Mouse (Mus musculus): ENCODE results near the gene Pigl. TPM values are rescaled to one million over a fixed set of nuclear protein-coding genes. Genes with fewer than 3 reads are reported as not detected.

Gene Pigl
- 8.6 and 10.8 TPM in 2 replicates for polyA plus RNA-seq (2012; rRNA removed)

DNA sequence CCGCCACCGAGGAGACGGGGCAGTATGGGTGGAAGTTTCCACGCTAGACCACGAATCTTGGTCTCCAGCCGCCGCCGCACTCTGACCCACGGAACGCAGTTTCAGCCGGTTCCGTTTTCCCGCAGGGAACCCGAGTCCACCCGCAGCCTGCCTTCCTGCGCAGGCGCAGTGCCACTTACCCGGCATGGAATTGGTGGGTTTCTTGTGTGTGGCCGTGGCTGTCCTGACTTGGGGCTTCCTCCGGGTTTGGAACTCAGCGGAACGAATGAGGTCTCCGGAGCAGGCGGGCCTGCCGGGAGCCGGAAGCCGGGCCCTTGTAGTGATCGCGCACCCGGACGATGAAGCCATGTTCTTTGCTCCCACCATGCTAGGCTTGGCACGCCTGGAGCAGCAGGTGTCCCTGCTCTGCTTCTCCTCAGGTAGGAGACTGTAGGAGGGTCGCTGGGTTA lies at the start of gene Pigl, which contains the start of gene Ncor1:
TSS of gene Pigl (plus strand) at position 185 of the 449 bp plus-strand sequence.
TSS of gene Ncor1 (minus strand) at position 266 of the 449 bp plus-strand sequence.

DNA sequence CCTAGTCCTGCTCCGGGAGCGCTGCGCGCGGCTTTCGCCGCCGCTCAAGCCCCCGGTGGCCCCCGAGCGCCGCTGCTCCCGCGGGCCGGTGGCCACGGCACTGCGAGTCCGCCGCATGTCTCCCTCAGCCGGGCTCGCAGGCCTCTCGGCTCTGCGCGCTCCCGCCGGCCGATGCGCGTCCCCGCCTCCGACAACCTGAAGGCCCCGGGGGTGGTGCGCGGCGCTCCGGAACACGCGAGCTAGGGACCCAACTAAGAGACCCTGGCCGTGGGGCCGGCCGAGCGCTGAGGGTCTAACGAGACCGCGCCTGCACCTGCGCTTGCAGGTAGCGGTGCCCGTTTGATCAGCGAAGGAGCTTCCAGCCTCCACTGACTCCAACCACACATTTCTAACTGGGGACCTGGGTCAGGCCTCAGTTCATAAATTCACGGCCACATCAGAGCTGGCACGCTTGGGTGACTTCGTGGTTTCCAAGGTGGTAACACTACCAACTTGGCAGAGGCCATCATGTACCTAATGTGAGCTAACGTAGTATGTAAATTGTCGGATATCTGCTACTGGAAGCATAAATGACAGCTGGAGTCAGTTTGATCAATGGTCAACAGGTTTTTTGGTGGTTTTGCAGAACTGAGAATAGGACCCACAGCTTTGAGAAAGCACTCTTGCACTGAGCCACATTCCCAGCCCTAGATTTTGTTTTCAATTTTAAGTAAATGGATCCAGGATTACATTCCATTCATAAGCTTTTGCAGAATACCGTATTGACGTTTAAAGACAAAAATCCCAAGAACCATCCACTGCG lies 81.0 kb downstream of the Pigl start, which contains the start of gene Cenpv:
TSS of gene Cenpv (minus strand) at position 173 of the 802 bp plus-strand sequence.

DNA sequence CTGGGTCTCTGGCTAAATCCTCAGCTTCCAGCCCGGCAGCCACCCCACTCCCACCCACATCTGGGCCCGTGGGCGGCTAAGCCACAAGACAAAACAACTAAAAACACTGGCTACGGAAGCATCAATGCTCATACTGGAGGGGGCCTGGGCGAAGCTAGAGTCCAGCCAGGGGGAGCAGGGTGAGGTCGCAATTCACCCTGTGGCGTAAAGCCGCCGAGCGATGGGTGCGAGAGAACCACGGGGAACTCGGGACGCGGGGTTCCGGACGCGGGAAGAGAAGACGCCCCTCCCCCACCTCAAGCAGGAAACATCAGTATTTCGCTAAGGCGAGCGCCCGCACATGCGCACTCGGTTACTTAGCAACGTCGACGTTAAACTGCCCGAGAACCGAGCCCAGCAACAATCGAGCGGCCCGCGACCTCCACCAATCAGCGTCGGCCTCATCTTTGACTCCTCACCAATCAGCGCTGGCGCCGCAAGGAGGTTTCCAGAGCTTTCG lies 92.5 kb downstream of the Pigl start, which contains the start of gene Ubb:
TSS of gene Ubb (plus strand) at position 445 of the 499 bp plus-strand sequence.

Other genes starting within 250 kb of the Pigl start
- gene Adora2b, start 209.5 kb upstream of the Pigl start, polyA plus RNA-seq (2012; rRNA removed), result 1.8 and 3.5 TPM in 2 replicates
- 13.9 and 19.7 TPM in 2 replicates for gene Zswim7, start 177.1 kb upstream of the Pigl start, polyA plus RNA-seq (2012; rRNA removed)
- 15.2 and 15.7 TPM in 2 replicates for gene Ttc19, start 177.0 kb upstream of the Pigl start, polyA plus RNA-seq (2012; rRNA removed)
- 102 and 138 TPM in 2 replicates for gene Ncor1, start 81 bp downstream of the Pigl start, polyA plus RNA-seq (2012; rRNA removed)
- gene Cenpv, start 80.8 kb downstream of the Pigl start, polyA plus RNA-seq (2012; rRNA removed), result 55.4 and 71.4 TPM in 2 replicates
- 2,944 and 2,951 TPM in 2 replicates for gene Ubb, start 92.7 kb downstream of the Pigl start, polyA plus RNA-seq (2012; rRNA removed)
- 5.7 and 6.2 TPM in 2 replicates for gene Trpv2, start 116.0 kb downstream of the Pigl start, polyA plus RNA-seq (2012; rRNA removed)
- gene Lrrc75a, start 190.1 kb downstream of the Pigl start, polyA plus RNA-seq (2012; rRNA removed), result 9.8 and 16.3 TPM in 2 replicates
- gene Mmgt2, start 190.2 kb downstream of the Pigl start, polyA plus RNA-seq (2012; rRNA removed), result 31.3 and 47.4 TPM in 2 replicates